Mouse (Mus musculus) stomach, embryonic 14.5 days (tissue): ENCODE data around the gene Prkar1a. TPM values are rescaled to one million over a fixed set of nuclear protein-coding genes. Genes with fewer than 3 reads are reported as not detected.

Source experiments
- ATAC-seq: fragments of 200-750 bp; cut with Nextera tagmentation; 2 replicates; pipeline ENCODE4 v1.8.0; 2017; ENCODE audit warnings: low read depth, moderate TSS enrichment; ENCODE audit not compliant: insufficient number of reproducible peaks, insufficient read depth, low FRiP score
- H3K27ac ChIP-seq: fragments of 300-500 bp; sonication (generic); 2 replicates; pipeline ENCODE4 v1.5.1; 2014; ENCODE audit warnings: mild to moderate bottlenecking, low read length, moderate library complexity, mixed read lengths
- H3K27me3 ChIP-seq: fragments of 300-500 bp; sonication (generic); 2 replicates; pipeline ENCODE4 v1.6.1; 2014; ENCODE audit warnings: low read length, control low read depth, mixed read lengths; ENCODE audit not compliant: control insufficient read depth, insufficient read depth
- H3K36me3 ChIP-seq: fragments of 300-500 bp; sonication (generic); 2 replicates; pipeline ENCODE4 v1.6.1; 2014; ENCODE audit warnings: mild to moderate bottlenecking, control low read depth, low read length, moderate library complexity, mixed read lengths; ENCODE audit not compliant: control insufficient read depth, insufficient read depth
- H3K4me1 ChIP-seq: fragments of 300-500 bp; sonication (generic); 2 replicates; pipeline ENCODE4 v1.6.1; 2014; ENCODE audit warnings: low read length, control low read depth, mixed read lengths; ENCODE audit not compliant: control insufficient read depth, insufficient read depth
- H3K4me2 ChIP-seq: fragments of 300-500 bp; sonication (generic); replicated peaks from 2 replicates; pipeline ENCODE4 v1.6.1; 2014; ENCODE audit warnings: low read depth, low read length, control low read depth
- H3K4me3 ChIP-seq: fragments of 300-500 bp; sonication (generic); 2 replicates; pipeline ENCODE4 v1.5.1; 2014; ENCODE audit warnings: low read depth, low read length, control low read depth
- H3K9ac ChIP-seq: fragments of 300-500 bp; sonication (generic); replicated peaks from 2 replicates; pipeline ENCODE4 v1.6.1; 2014; ENCODE audit warnings: low read depth, mild to moderate bottlenecking, control low read depth, low read length, moderate library complexity, mixed read lengths
- H3K9me3 ChIP-seq: fragments of 300-500 bp; sonication (generic); 2 replicates; pipeline ENCODE4 v1.6.1; 2016; ENCODE audit warnings: low read depth, low read length, control low read depth; ENCODE audit not compliant: control insufficient read depth
- WGBS: fragments of 180-500 bp; shearing (Covaris S2); extraction: QIAGEN DNeasy Blood & Tissue Kit; methylation state at CpG from one replicate; pipeline ENCODE4 v1.1.7; 2014; 5-methylcytosine and 5-hydroxymethylcytosine counted together
- polyA plus RNA-seq: library from polyadenylated mRNA; unstranded; fragments of >200 nt; fragmentation: Nextera tagmentation; extraction: Ambion mirVana; gene quantifications from 2 replicates; pipeline ENCODE4 v1.2.1, GENCODE M21; 2014

Prkar1a gene
- polyA plus RNA-seq, 1 experiment from 2014 or later, result 340 TPM

DNA sequence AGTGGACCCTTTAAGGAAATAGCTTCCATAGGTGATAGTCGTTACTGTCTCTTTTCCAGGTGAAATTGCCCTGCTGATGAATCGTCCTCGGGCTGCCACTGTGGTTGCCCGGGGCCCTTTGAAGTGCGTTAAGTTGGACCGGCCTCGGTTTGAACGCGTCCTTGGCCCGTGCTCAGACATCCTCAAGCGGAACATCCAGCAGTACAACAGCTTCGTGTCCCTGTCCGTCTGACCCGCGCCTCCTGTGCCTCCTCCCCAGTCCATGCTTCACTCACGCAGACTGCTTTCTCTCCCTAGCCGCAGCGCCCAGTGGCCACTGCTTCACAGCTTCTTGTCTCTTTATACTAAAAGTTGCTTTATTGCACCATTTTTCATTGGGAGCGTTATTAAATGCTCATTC, 18.2 kb downstream of the Prkar1a start:
- no peaks in the 10 kb centered on the region for H3K4me1 ChIP-seq
- H3K4me2 ChIP-seq, result no peak overlapping the region
- no peak overlapping the region for H3K4me3 ChIP-seq
- 92% methylated on average over 19 of the region's 19 CpGs for WGBS
- no peak overlapping the region for H3K9ac ChIP-seq
- H3K9me3 ChIP-seq, result no peaks in the 10 kb centered on the region
- H3K36me3 ChIP-seq, result peaks cover 62% of the 10 kb centered on the region
- H3K27me3 ChIP-seq, result no peaks in the 10 kb centered on the region
- H3K27ac ChIP-seq, result no peak overlapping the region
- no peak for ATAC-seq

DNA sequence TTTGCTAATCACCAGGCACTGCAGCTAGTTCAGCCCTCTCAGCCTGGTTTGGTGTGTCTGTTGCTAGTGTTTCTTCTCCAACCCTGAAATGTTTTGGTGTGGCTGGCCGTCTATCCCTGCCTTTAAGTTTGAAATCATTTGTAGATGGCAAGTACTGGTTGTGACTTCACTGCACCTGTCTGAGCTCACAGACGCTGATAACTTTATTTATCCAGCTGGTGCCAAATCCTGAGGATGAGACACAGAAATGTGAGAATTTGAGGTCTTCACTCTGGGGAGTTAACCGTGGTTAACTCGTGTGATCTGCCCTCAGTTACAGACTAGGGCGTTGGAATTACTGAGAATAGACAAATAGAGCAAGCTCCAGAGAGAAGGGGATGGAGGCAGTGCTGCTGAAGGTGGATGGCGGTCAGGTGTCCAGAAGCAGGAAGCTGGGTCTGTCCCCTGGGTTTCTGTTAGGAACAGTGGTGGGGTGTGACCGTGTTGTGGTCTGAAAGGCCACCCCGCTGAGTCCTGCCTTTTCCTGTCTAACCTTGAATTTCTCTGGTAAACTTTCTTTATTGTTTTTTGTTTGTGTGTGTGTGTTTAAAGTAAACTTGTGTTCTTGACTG, 19.0 kb downstream of the Prkar1a start:
- Histone ChIP-seq H3K36me3 (peaks cover 54% of the 10 kb centered on the region), H3K27ac (no peak overlapping the region), H3K4me2 (no peak overlapping the region), H3K27me3 (no peaks in the 10 kb centered on the region), H3K9ac (no peak overlapping the region), H3K9me3 (no peaks in the 10 kb centered on the region), H3K4me3 (no peak overlapping the region), H3K4me1 (no peaks in the 10 kb centered on the region)
- ATAC-seq, result no peak
- WGBS, result 86% methylated on average over 8 of the region's 8 CpGs

DNA sequence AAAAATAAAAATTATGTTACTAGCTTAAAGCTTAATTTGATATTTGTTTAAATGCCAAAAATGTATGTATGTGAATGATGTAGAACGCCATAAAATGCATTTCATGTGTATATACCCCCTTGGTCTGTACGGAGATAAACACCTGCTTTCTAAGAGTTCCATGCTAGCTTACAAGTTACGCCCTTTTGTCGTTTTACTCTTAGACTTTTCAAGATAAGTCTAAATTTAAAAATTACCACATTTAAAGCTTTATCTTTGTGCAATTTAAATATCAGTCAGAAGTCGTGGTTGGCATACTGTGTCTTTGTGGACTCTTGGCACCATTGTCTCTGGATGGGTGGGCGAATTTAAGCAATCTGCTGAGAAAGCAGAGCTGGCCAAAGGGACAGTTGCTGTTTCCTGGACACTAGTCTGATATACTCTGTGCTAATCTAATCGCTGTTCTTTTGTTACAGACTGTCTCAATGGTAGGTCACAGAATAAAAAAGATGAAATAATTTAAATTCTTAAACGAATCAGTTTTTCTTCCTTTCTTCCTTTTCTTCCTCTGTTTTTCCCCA, 20.0 kb downstream of the Prkar1a start:
- Histone ChIP-seq H3K4me1 (no peaks in the 10 kb centered on the region), H3K9me3 (no peaks in the 10 kb centered on the region), H3K4me2 (no peak overlapping the region), H3K9ac (no peak overlapping the region), H3K27me3 (no peaks in the 10 kb centered on the region), H3K36me3 (peaks cover 44% of the 10 kb centered on the region), H3K27ac (no peak overlapping the region), H3K4me3 (no peak overlapping the region)
- no peak for ATAC-seq
- 92% methylated on average over 8 of the region's 8 CpGs for WGBS

GRCm38 (mm10) chr11:109670026-109670916, 21.1 kb downstream of the Prkar1a start:
- H3K4me3 ChIP-seq, result no peak overlapping the region
- no peaks in the 10 kb centered on the region for H3K4me1 ChIP-seq
- H3K9me3 ChIP-seq, result no peaks in the 10 kb centered on the region
- H3K27ac ChIP-seq, result no peak overlapping the region
- peaks cover 36% of the 10 kb centered on the region for H3K36me3 ChIP-seq
- no peaks in the 10 kb centered on the region for H3K27me3 ChIP-seq
- H3K9ac ChIP-seq, result no peak overlapping the region
- peak; percentile 29; the same call in 1 of the 2 replicates for ATAC-seq
- WGBS, result 52% methylated on average over 14 of the region's 14 CpGs
- H3K4me2 ChIP-seq, result no peak overlapping the region

- Histone ChIP-seq H3K27me3 (no peaks in the 10 kb centered on the region), H3K4me1 (no peaks in the 10 kb centered on the region), H3K9ac (no peak overlapping the region), H3K36me3 (peaks cover 27% of the 10 kb centered on the region), H3K4me3 (no peak overlapping the region), H3K9me3 (no peaks in the 10 kb centered on the region), H3K27ac (no peak overlapping the region; the same call in 1 of the 2 replicates), H3K4me2 (no peak overlapping the region)
- no peak for ATAC-seq
- 74% methylated on average over 6 of the region's 6 CpGs for WGBS
Measured at GRCm38 (mm10) chr11:109671136-109672020, 22.2 kb downstream of the Prkar1a start.

DNA sequence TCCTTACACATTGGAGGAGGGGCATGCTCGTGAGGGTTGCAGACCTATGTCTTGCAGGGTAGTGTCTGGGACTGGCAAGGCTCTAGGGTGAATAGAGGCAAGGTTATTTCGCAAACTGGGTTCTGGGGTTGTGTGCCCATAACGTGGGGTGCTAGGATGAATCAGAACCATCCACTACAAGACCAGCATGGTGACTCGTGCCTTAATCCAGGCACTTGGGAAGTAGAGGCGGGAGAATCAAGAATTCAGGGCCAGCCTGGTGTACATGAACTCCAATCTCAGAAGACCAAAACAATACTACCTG, 22.8 kb downstream of the Prkar1a start:
- Histone ChIP-seq H3K9ac (no peak overlapping the region), H3K27me3 (no peaks in the 10 kb centered on the region), H3K27ac (no peak overlapping the region; the same call in 1 of the 2 replicates), H3K36me3 (peaks cover 21% of the 10 kb centered on the region), H3K4me1 (no peaks in the 10 kb centered on the region), H3K4me3 (no peak overlapping the region), H3K9me3 (no peaks in the 10 kb centered on the region), H3K4me2 (no peak overlapping the region)
- 92% methylated on average over 5 of the region's 5 CpGs for WGBS
- no peak for ATAC-seq

- 88% methylated on average over 8 of the region's 8 CpGs for WGBS
Measured at GRCm38 (mm10) chr11:109672396-109672795, 23.2 kb downstream of the Prkar1a start.

More at GRCm38 (mm10) chr11:109672396-109672795, 23.2 kb downstream of the Prkar1a start:
- peaks cover 16% of the 10 kb centered on the region for H3K36me3 ChIP-seq
- H3K9ac ChIP-seq, result no peak overlapping the region
- H3K4me3 ChIP-seq, result no peak overlapping the region
- no peaks in the 10 kb centered on the region for H3K9me3 ChIP-seq
- no peak overlapping the region for H3K27ac ChIP-seq
- H3K4me2 ChIP-seq, result no peak overlapping the region
- no peak for ATAC-seq
- no peaks in the 10 kb centered on the region for H3K27me3 ChIP-seq
- H3K4me1 ChIP-seq, result no peaks in the 10 kb centered on the region
